Mouse (Mus musculus): ENCODE results near the gene Fkbp5.

The Fkbp5 gene

GRCm38 (mm10) chr17:28455098-28455497 lies 62.2 kb downstream of the Fkbp5 start:
- DNase-seq (ENCODE audit: low spot score) = no peak

DNA sequence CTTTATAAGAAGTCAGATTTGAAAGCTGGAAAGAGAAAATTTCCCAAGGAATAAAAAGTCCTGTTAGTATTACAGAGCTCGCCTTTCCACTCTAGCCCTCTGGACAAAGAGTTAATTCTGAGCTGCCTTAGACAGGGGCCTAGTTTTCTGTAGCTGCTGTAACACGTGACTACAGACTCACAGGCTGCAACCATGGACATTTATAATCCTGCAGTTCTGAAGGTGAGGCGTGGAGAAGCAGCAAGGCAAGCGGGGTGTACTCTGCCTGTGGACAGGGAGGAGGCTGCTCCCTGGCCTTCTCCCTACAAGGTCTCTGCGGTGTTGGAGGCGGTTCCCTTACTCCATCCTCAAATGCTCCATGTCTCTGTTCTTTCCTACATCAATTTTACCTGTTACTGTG lies 64.4 kb downstream of the Fkbp5 start:
- no peak for DNase-seq (ENCODE audit: low spot score)

DNA sequence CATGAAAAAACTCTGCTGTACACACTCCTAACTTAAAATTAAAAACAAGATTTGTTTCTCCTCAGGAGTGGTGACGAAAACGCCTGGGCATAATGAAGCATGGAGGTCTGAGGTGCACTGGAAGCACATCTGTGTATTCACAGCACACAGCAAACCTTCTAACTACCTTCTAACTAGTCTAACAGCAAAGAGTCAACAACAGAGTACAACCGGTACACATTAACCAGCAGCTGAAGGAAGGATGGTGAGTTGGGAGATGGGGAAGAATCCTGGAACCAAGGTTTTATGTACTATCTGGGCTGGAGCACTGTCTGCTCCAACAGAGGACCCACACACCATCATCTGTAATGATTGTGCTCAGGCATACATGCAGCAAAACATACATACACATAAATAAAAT lies 65.4 kb downstream of the Fkbp5 start:
- no peak for DNase-seq (ENCODE audit: low spot score)

GRCm38 (mm10) chr17:28451487-28451886 lies 65.8 kb downstream of the Fkbp5 start:
- DNase-seq (ENCODE audit: low spot score) = no peak

DNA sequence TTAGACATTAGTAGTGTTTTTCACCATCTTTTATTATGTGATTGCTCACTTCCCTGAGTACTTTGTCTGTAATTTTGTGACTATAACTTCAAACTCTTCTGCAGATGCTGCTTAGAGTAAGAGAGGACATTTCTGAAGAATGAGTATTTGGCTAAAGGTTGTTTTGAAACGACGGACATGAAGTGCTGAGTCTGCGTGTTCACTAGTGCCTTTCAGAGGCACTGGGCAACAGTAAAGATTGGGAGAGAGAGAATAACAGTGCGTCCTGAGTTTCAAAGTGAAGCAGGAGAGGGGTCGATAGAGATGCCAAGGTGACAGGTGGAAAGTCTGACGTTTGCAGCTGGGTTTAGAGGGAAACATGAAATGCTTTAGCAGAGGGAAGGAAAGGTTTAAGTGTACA lies 69.1 kb downstream of the Fkbp5 start:
- DNase-seq (ENCODE audit: low spot score) = no peak

- DNase-seq (ENCODE audit: low spot score) = no peak
These were observed 69.5 kb downstream of the Fkbp5 start for GRCm38 (mm10) chr17:28447789-28448188.

DNA sequence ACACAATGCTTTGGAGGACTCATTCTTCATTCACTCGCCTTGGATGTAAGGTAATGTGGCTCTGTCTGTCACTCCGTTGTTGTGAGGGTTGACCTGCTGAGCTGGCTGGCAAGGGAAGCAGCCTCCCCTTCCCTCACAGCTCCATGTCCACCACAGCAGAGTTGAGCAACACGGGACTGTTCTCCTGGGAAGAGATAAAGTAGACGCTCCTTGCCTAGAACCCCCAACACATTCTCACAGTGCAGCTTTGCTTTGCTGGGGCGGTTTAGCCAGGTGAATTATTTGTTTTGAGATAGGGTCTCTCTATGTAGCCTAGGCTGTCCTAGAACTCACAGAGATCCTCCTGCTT lies 70.5 kb downstream of the Fkbp5 start:
- DNase-seq (ENCODE audit: low spot score) = no peak

DNA sequence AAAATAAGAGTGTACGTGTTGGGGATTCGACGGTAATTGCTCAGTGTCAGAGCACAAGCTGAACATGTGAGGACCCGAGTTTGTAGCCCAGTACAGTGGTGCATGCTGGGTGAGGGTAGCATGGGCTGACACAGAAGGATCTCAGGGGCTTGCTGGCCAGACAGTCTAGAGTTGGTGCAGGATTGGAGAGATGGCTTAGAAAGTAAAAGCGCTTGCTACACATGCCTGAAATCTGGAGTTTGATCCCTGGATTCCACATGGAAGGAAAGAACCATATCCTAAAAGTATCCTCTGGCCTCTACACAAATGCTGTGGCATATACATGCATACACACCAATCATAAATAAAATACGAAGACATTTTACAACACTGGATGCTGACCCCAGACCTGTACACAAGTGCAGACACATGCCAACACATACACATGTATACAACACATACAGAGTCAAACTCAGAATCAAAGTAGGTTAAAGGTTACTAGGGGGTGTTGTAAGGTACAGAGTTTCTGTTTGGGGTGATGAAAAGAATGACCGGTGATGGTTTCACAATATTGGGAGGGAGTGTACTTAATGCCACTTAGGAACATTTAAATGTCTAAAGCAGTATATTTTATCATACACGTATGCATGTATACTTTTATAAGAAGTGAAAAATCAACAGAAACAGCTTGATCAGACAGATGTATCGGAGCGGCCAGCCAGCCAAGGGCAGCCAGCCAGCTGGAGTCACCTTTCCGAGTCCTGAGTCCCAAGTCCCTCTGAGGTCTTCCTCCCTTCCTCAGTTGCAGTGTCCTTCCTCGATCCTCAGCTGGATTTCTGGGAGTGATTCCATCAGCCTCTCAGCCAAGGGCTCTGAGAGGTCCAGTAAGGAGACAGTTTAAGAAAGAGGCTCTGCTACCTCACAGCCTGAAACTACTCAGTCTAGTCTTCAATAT lies 71.2 kb downstream of the Fkbp5 start:
- no peak for DNase-seq (ENCODE audit: low spot score)

DNA sequence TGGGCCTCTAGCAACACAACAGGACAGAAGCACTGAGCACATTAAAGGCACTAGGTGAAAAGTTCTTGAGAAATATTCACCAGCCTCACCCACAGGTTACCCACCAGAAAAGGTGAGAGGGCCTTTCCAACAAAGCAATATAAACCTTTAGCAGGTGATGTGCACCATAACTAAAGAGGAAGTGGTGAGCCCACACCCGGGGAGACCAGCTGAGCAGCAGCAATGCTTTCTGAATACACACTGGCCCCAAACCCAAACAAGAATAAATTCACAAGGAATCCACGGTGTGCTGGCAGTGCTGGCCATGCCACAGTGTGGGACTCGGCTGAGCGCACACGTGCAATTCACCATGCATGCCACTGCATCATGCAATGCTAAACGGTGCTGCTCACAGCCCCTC lies 74.7 kb downstream of the Fkbp5 start:
- DNase-seq (ENCODE audit: low spot score) = no peak

DNA sequence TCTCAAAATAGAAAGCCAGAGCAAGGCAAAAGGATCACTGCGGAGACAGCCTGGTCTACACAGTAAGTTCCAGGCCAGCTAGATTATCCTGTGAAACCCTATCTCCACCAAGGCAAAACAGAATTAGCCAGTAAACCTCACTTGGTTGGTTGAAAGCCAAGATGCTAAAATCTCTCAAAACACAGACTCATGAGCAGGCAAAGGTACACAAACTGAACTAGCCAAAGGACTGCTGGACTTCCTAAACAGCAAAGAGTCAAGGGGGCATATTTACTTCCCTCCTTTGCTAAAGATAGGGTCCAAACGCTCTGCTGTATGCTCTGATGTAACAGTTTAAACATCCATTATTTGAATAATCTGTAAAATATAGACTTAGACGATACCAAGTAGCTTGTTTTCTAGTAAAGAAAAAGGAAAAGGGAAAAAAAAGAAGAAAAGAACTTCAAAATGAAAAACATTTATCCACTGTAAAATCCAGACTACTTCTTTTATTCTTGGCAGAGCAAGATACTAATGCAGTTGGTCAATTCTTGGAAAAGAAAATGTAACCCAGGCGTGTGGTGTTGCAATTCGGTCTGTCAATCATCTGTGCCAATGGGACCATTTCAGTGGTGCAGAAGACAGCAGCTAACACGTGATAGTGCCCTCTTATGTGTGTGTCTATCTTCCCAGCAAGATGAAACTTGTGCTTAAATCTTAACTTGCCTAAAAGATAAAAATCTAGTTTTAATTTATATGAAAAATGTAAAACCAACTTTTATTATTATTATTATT lies 78.8 kb downstream of the Fkbp5 start:
- DNase-seq (ENCODE audit: low spot score) = no peak

GRCm38 (mm10) chr17:28437938-28438337 lies 79.4 kb downstream of the Fkbp5 start:
- no peak for DNase-seq (ENCODE audit: low spot score)

DNA sequence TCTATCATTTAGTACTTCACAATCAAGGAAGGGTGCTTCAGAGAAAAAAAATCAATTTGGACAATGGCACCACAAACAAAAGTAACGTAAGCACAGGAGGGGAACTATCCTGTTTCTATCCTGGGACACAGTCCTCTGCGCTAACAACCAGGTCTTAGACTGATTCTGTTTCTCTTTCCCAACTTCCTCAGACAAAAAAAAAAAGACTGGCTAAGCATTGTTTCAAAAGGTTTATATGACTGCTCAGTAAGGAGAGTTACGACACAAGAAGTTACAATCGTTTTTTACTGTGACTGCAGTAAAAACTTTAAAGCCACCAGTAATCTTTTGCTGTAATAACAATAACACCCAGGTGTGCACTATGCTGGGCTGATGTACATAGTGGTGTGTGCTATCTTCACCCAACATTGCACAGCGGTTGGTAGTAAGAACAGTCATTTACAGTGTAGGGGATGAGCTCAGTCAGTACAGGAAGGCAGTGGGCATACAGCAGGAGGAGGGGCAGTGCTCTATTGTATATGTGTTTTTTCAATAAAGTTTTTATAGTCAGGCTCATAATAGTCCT lies 82.3 kb downstream of the Fkbp5 start:
- DNase-seq (ENCODE audit: low spot score) = no peak

DNA sequence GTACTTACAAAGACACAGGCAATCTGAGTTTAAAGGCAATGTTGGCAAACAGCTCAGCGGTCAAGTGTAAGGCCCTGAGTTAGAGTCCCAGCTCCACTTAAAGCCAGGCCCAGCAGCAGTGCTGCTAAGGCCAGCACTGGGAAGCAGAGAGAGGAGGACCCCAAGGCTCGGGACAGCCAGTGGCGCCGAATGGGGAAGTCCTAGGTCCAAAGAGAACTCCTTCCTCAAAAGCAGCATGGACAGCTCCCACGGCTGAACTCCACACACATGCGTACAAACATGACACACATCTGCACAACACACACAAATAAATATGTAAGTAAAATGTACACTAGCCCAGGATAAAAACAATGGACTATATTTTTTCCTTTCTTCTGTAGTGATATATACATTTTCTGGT lies 84.3 kb downstream of the Fkbp5 start:
- no peak for DNase-seq (ENCODE audit: low spot score)

DNA sequence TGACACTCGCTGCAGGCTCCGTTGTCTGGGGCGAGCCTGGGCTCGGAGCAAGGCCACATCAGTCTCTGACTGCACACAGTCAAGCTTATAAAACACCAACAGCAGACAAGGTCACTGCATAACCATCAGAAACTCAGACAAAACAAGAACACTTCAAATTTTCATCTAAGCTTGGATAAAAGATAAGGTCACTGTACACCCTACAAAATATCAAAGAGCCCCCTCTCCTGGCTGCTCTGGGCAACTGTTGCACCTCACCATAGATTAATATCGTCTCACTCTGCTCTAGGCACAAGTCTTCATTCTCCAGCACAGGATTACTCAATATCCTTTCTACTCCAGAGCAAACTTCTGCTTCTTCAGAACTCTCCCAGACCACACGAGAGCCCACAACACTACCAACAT lies 85.4 kb downstream of the Fkbp5 start:
- DNase-seq (ENCODE audit: low spot score) = no peak

DNA sequence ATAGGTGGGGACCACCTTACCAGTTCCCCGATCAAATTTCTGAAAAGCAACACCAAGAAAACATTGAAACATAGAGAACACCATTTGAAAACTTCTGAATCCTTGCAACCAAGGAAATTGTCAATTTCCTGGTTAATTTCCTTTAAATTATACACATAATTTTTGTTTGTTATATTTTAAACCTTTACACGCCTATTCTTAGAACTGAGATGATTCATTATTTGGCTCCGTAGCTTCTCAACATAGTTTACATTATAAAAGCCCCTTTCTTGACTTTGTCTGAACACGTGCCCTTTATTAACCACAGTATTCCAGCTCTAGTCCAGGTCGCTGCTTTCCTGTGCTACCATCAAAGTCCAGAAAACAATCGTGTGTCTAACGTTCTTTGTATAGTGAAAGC lies 86.3 kb downstream of the Fkbp5 start:
- DNase-seq (ENCODE audit: low spot score) = no peak

DNA sequence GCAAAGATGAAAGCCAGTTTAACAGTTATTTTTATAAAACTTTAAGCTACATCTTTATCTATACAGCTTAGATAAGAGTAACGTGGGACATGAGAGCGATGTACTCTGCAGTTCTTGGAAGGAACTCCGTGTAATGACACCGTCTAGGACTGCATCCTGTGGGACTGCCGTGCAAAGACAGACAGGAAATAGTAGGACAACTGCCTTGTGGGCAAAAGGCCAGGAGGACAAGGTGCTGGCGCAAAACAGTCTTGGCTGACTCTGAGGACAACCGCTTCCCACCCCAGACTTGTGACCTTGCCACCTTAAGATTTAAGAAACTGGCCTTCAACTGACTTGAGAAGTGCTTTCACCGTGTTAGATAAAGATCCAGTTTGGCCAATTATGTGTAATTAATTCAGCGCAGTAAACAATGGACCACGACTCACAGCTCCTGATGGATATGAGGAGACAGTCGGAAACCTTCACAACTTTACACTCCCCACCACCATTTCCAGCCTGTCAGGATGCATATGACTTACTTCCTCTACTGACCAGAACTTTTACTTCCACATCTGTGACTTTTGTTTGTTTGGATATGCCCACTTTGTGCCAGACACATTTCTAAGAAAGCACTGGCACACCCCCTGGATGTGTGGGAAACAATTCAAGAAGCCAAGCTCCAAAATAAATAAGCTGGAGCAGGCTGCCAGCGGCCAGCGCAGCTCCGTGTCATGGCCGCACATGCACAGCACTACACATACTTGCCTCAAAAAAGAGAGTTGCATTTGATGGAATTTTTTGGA lies 88.7 kb downstream of the Fkbp5 start:
- no peak for DNase-seq (ENCODE audit: low spot score)

- no peak for DNase-seq (ENCODE audit: low spot score)
These were observed 89.7 kb downstream of the Fkbp5 start for GRCm38 (mm10) chr17:28427666-28428065.

DNA sequence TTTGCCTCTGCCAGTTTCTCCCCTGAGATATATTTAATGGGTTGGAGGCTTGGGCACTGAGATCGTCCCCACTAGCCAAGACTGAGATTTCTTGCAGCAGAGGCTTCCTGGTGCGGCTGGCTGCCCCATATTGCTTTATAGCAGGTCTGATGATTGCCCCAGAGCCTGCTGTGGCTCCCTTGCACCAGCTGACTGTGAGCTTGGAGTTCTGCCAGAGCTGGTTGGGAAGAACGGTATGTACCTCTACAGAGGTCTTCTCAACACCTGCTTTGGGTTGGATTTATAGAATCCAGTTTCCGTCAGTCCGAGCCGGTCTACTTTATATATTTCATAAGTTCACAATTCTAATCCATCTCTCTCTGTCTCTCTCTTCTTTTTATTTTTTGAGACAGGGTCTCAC lies 93.0 kb downstream of the Fkbp5 start:
- no peak for DNase-seq (ENCODE audit: low spot score)

GRCm38 (mm10) chr17:28421071-28421470 lies 96.3 kb downstream of the Fkbp5 start:
- DNase-seq (ENCODE audit: low spot score) = no peak

DNA sequence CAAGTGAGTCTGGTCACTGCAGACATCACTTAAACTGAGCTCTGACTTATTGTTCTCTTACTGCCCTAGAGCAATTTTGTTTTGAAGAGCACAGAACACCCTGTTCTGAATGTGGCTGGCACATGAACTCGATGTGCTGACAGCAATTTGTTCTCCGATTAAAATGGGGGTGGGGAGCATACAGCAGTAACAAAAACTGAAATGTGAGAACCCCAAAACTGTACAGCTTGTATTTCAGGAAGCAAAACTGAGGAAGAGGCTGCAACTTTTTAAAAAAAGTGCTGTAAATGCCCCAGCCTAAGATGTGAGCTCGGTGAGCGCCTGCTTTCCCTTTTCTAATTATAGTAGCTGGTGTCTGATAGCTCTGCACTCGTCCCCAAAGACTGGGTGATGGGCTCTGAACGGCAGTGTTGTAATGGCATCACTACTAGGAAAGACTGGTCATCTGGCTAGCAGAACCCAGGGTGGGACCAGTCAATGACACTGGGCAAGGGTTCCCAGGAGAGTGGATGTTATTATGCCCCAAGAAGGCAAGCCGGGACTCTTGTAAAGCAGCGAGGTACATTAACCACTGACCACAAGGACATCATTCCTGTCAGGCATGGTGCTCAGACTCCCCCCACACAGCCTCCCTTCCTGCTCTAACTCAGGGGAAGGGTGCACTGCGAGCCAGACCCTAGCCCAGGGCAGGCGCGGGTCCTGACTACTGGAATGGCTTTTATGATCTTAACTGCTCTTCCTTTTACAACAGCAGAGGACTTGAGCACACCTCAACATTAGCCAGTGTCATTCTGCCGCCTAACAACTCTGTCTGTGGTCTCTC lies 96.9 kb downstream of the Fkbp5 start:
- no peak for DNase-seq (ENCODE audit: low spot score)

GRCm38 (mm10) chr17:28419636-28420035 lies 97.7 kb downstream of the Fkbp5 start:
- no peak for DNase-seq (ENCODE audit: low spot score)
